In genomic region chr16:26035525-26035924, GRCm38 (mm10) we compare ENCODE assay signal across 1 mouse cellular context.
TF ChIP-seq lines count a peak whose summit lies in the region.

No protein-coding gene starts in this region.

TF ChIP-seq in CH12.LX, 34 proteins besides CTCF, POLR2A, EP300 and RAD21 (continued from another document):
- peak; percentile 30; the same call in 1 of the 2 replicates for TF ChIP-seq ZNF384 (IDR thresholded peaks at IDR 0.05; ENCODE audit: low read depth, low read length)
- TF ChIP-seq ZC3H11A (IDR thresholded peaks at IDR 0.05; ENCODE audit: low read depth, low read length), result no peak
- TF ChIP-seq IRF4 (IDR thresholded peaks at IDR 0.05; ENCODE audit: low read depth, low read length), result no peak
- no peak for TF ChIP-seq USF1 (IDR thresholded peaks at IDR 0.05; ENCODE audit: low read depth, low read length)
